23 mouse cellular contexts compared by ENCODE assay signal in genomic region chr6:49037268-49037662, GRCm38 (mm10). TPM values are rescaled to one million over a fixed set of nuclear protein-coding genes. Genes with fewer than 3 reads are reported as not detected.
DNase-seq lines count a peak whose midpoint lies in the region; ATAC-seq and TF ChIP-seq lines count a peak whose summit lies in the region.
"Had no signal": no experiment of that assay in that cellular context is flagged by ENCODE, and none has a peak within 500 bp of the region (broad histone marks: within the 10 kb centered on the region; RNA-seq: fewer than 3 reads in every experiment).

No protein-coding gene starts in this region.

- H3K36me3 ChIP-seq in heart, embryonic 14.5 days (ENCODE audit: control insufficient read depth, insufficient read depth, low read length) = no peaks in the 10 kb centered on the region
- H3K36me3 ChIP-seq in megakaryocyte, embryonic 14.5 days (replicated peaks; ENCODE audit: low read length) = no peaks in the 10 kb centered on the region
- peaks cover 7% of the 10 kb centered on the region; the same call in 1 of the 2 replicates for H3K36me3 ChIP-seq in macrophage (ENCODE audit: inconsistent target)
- H3K36me3 ChIP-seq: midbrain, embryonic 12.5 days had no signal

- peak overlapping the region; percentile 59 for H3K4me2 ChIP-seq in heart, embryonic 14.5 days (ENCODE audit: low read length)
- H3K4me2 ChIP-seq: forebrain, embryonic 13.5 days had no signal

- WGBS in heart, embryonic 14.5 days = 50% methylated on average over 12 of the region's 12 CpGs
- WGBS in macrophage (ENCODE audit: missing documents) = 59% methylated on average over 12 of the region's 12 CpGs
- WGBS in cerebellum, adult 2 months = 65% methylated on average over 12 of the region's 12 CpGs

- peaks cover 85% of the 10 kb centered on the region for H3K79me2 ChIP-seq in macrophage (ENCODE audit: inconsistent target)

- TF ChIP-seq POLR2A in cerebellum, adult 2 months (IDR thresholded peaks at IDR 0.05; ENCODE audit: borderline replicate concordance, insufficient read depth, low read length) = no peak

- DNase-seq in heart, postnatal 4 days = no peak
- DNase-seq in cerebellum, adult 2 months = no peak
- DNase-seq in adrenal gland, adult 8-10 months = no peak
- DNase-seq: cerebellum, adult 11 months; kidney, adult 8-10 months; right cerebral cortex, postnatal 25 days; thymus, postnatal 36 days had no signal

- H3K27ac ChIP-seq in heart, embryonic 14.5 days (replicated peaks in 1 of 2; ENCODE audit: control insufficient read depth in 1 of 2, insufficient read depth in 1 of 2, low read depth in 2 of 2, low read length in 2 of 2) = no peak overlapping the region
- no peak overlapping the region for H3K27ac ChIP-seq in brown adipose tissue, adult 24 weeks (replicated peaks; ENCODE audit: low read depth, low read length)
- peak overlapping the region; percentile 99 for H3K27ac ChIP-seq in macrophage
- H3K27ac ChIP-seq in cerebellum, adult 2 months (ENCODE audit: insufficient read depth, low read length) = no peak overlapping the region
- H3K27ac ChIP-seq: forebrain, embryonic 13.5 days; midbrain, embryonic 12.5 days had no signal

- TF ChIP-seq CTCF in cerebellum, adult 2 months (IDR thresholded peaks at IDR 0.05; ENCODE audit: borderline replicate concordance, insufficient read depth, low read depth, low read length) = no peak

- H3K4me1 ChIP-seq in heart, embryonic 14.5 days (ENCODE audit: control insufficient read depth in 2 of 2, insufficient read depth in 2 of 2, low read length in 2 of 2) = peaks cover 9 to 10% of the 10 kb centered on the region in 2 experiments
- H3K4me1 ChIP-seq in megakaryocyte, embryonic 14.5 days = peaks cover 21% of the 10 kb centered on the region
- no peaks in the 10 kb centered on the region for H3K4me1 ChIP-seq in brown adipose tissue, adult 24 weeks (ENCODE audit: control insufficient read depth, insufficient read depth, insufficient read length, low read length)
- no peaks in the 10 kb centered on the region for H3K4me1 ChIP-seq in cerebellum, adult 2 months (ENCODE audit: control insufficient read depth, insufficient read depth, low read length)

- ATAC-seq in heart, embryonic 14.5 days (ENCODE audit: insufficient number of reproducible peaks, insufficient read depth, low FRiP score, low read depth) = no peak
- no peak for ATAC-seq in megakaryocyte, adult 5-6 weeks (ENCODE audit: poor library complexity, severe bottlenecking)
- ATAC-seq: forebrain, embryonic 13.5 days; hindbrain, embryonic 16.5 days; Patski had no signal

- H3K27me3 ChIP-seq in heart, embryonic 14.5 days (ENCODE audit: control insufficient read depth, insufficient read depth, low read length) = 0 out of 2 replicates have a peak, but pooled peaks cover 5% of the 10 kb centered on the region
- peaks cover 61% of the 10 kb centered on the region for H3K27me3 ChIP-seq in megakaryocyte, embryonic 14.5 days (replicated peaks)
- no peaks in the 10 kb centered on the region; the same call in 1 of the 2 replicates for H3K27me3 ChIP-seq in cerebellum, adult 2 months (ENCODE audit: control insufficient read depth, insufficient read depth, low read length)
- H3K27me3 ChIP-seq: Patski had no signal

- H3K9ac ChIP-seq in heart, embryonic 14.5 days (ENCODE audit: low read length) = no peak overlapping the region
- H3K9ac ChIP-seq: forebrain, embryonic 13.5 days; midbrain, embryonic 12.5 days had no signal

- H3K4me3 ChIP-seq in heart, embryonic 14.5 days (ENCODE audit: control insufficient read depth in 1 of 2, insufficient read depth in 1 of 2, low read depth in 1 of 2, low read length in 2 of 2) = no peak overlapping the region
- H3K4me3 ChIP-seq in megakaryocyte, embryonic 14.5 days (replicated peaks) = peak overlapping the region; percentile 83
- H3K4me3 ChIP-seq in brown adipose tissue, adult 24 weeks (ENCODE audit: insufficient read depth, low read depth, low read length) = peak overlapping the region; percentile 29; the same call in 1 of the 2 replicates
- peak overlapping the region; percentile 81 for H3K4me3 ChIP-seq in macrophage (ENCODE audit: inconsistent target)
- no peak overlapping the region for H3K4me3 ChIP-seq in cerebellum, adult 2 months (replicated peaks; ENCODE audit: insufficient read depth, low read depth, low read length)
- H3K4me3 ChIP-seq: forebrain, embryonic 13.5 days; midbrain, embryonic 12.5 days had no signal

- no peaks in the 10 kb centered on the region for H3K9me3 ChIP-seq in heart, embryonic 14.5 days (ENCODE audit: control insufficient read depth, low read length)
- no peaks in the 10 kb centered on the region for H3K9me3 ChIP-seq in megakaryocyte, embryonic 14.5 days
- H3K9me3 ChIP-seq: forebrain, embryonic 13.5 days; midbrain, embryonic 12.5 days had no signal

RNA-seq across cellular contexts. Expression of gene Gpnmb, which starts 0.9 kb away (rescaled TPM):
- polyA plus RNA-seq in heart, embryonic 14.5 days (2014; fragmentation: Nextera tagmentation; extraction: Ambion mirVana) = 1.9 and 8.4 TPM in 2 replicates
- total RNA-seq in heart, postnatal 4 days (2021) = under 1 TPM; 0.55 to 0.63 TPM
- polyA plus RNA-seq in megakaryocyte, embryonic 14.5 days (2012; ENCODE audit: insufficient read depth, low replicate concordance) = 45.1 and 495 TPM in 2 replicates
- total RNA-seq in megakaryocyte, adult 5-6 weeks (2015) = 0.94 and 2.3 TPM in 2 replicates
- 0.45 and 0.81 TPM in 2 replicates for total RNA-seq in megakaryocyte, adult 5-6 weeks (2017)
- 2.8 and 3.4 TPM in 2 replicates for polyA plus RNA-seq in brown adipose tissue, adult 24 weeks (2012; ENCODE audit: insufficient read depth, insufficient read length, missing spikeins)
- total RNA-seq in macrophage (2018; cell fraction: chromatin; rRNA removed) = 1,000 to 10,000 TPM; 1,267 to 6,629 (median 3,617) TPM
- over 10,000 TPM in 5 of 26 experiments, 1,000 to 10,000 TPM in 21; 4,123 to 12,103 (median 7,089) TPM for total RNA-seq in macrophage (2018; cell fraction: cytosol; rRNA removed)
- total RNA-seq in macrophage (2018; cell fraction: nucleus; rRNA removed) = over 10,000 TPM in 11 of 26 experiments, 1,000 to 10,000 TPM in 15; 3,188 to 14,258 (median 7,841) TPM
- 10,016 to 46,211 TPM (median 10,775 TPM) in 3 replicates for polyA plus RNA-seq in macrophage (2018)
- polyA plus RNA-seq in cerebellum, adult 2 months (2012; rRNA removed) = 2.2 and 2.8 TPM in 2 replicates
- total RNA-seq in adrenal gland, adult 8-10 months (2022) = 10 to 100 TPM in 2 of 4 experiments, 1 to 10 TPM in 2; 2.0 to 60.7 (median 23.2) TPM

RNA-seq across cellular contexts. Expression of gene Malsu1, which starts 36.3 kb away (rescaled TPM):
- 59.3 and 59.8 TPM in 2 replicates for polyA plus RNA-seq in heart, embryonic 14.5 days (2014; fragmentation: Nextera tagmentation; extraction: Ambion mirVana)
- 10 to 100 TPM; 33.4 to 43.2 TPM for total RNA-seq in heart, postnatal 4 days (2021)
- 42.4 and 187 TPM in 2 replicates for polyA plus RNA-seq in megakaryocyte, embryonic 14.5 days (2012; ENCODE audit: insufficient read depth, low replicate concordance)
- total RNA-seq in megakaryocyte, adult 5-6 weeks (2015) = 25.9 and 38.8 TPM in 2 replicates
- 15.8 and 17.0 TPM in 2 replicates for total RNA-seq in megakaryocyte, adult 5-6 weeks (2017)
- polyA plus RNA-seq in brown adipose tissue, adult 24 weeks (2012; ENCODE audit: insufficient read depth, insufficient read length, missing spikeins) = 89.5 and 97.9 TPM in 2 replicates
- total RNA-seq in macrophage (2018; cell fraction: chromatin; rRNA removed) = 100 to 1,000 TPM in 18 of 26 experiments, 10 to 100 TPM in 8; 57.4 to 282 (median 136) TPM
- 10 to 100 TPM in 6 of 26 experiments, 1 to 10 TPM in 20; 3.7 to 18.0 (median 7.4) TPM for total RNA-seq in macrophage (2018; cell fraction: cytosol; rRNA removed)
- total RNA-seq in macrophage (2018; cell fraction: nucleus; rRNA removed) = 100 to 1,000 TPM in 6 of 26 experiments, 10 to 100 TPM in 20; 28.0 to 161 (median 73.3) TPM
- 5.1 to 8.2 TPM (median 5.4 TPM) in 3 replicates for polyA plus RNA-seq in macrophage (2018)
- 19.9 and 22.2 TPM in 2 replicates for polyA plus RNA-seq in cerebellum, adult 2 months (2012; rRNA removed)
- 10 to 100 TPM; 34.6 to 53.2 (median 41.2) TPM for total RNA-seq in adrenal gland, adult 8-10 months (2022)

RNA-seq across cellular contexts. Expression of gene Svs1, which starts 50.6 kb away (rescaled TPM):
- polyA plus RNA-seq in heart, embryonic 14.5 days (2014; fragmentation: Nextera tagmentation; extraction: Ambion mirVana) = not detected in 2 replicates
- not detected for total RNA-seq in heart, postnatal 4 days (2021)
- polyA plus RNA-seq in megakaryocyte, embryonic 14.5 days (2012; ENCODE audit: insufficient read depth, low replicate concordance) = not detected in 2 replicates
- total RNA-seq in megakaryocyte, adult 5-6 weeks (2015) = not detected in 2 replicates
- total RNA-seq in megakaryocyte, adult 5-6 weeks (2017) = not detected in 2 replicates
- polyA plus RNA-seq in brown adipose tissue, adult 24 weeks (2012; ENCODE audit: insufficient read depth, insufficient read length, missing spikeins) = not detected in 2 replicates
- total RNA-seq in macrophage (2018; cell fraction: chromatin; rRNA removed) = not detected
- not detected for total RNA-seq in macrophage (2018; cell fraction: cytosol; rRNA removed)
- total RNA-seq in macrophage (2018; cell fraction: nucleus; rRNA removed) = not detected
- not detected in 3 replicates for polyA plus RNA-seq in macrophage (2018)
- not detected in 2 replicates for polyA plus RNA-seq in cerebellum, adult 2 months (2012; rRNA removed)
- total RNA-seq in adrenal gland, adult 8-10 months (2022) = under 1 TPM in 2 of 4 experiments, not detected in 2; 0.14 to 0.32 TPM
- total RNA-seq: layer of hippocampus, adult 18-20 months; liver, adult 2 months had no signal
- polyA plus RNA-seq: embryonic facial prominence, embryonic 14.5 days; forebrain, embryonic 13.5 days; heart, postnatal 0 days; hindbrain, embryonic 16.5 days; liver, adult 2 months; lung, postnatal 0 days; midbrain, embryonic 12.5 days; neural tube, embryonic 11.5 days; Patski; testis, adult 2 months had no signal

Comparison
In these comparisons a context has a peak if more than half of its experiments do, and no peak if none do; other contexts are left out.
1. H3K4me3 ChIP-seq: peak in megakaryocyte, embryonic 14.5 days (single experiment), brown adipose tissue, adult 24 weeks (single experiment) and macrophage (single experiment); none in heart, embryonic 14.5 days (0 of 2) and cerebellum, adult 2 months (single experiment).